Mouse (Mus musculus) Muller cell, postnatal 12 days (primary cell): Measurements from ENCODE around the gene Wnk4.

Experiments used
- DNase-seq: peaks from one replicate; pipeline ENCODE4 v3.0.0-alpha.2; 2015; ENCODE audit errors: inconsistent ontology term

Wnk4 gene

DNA sequence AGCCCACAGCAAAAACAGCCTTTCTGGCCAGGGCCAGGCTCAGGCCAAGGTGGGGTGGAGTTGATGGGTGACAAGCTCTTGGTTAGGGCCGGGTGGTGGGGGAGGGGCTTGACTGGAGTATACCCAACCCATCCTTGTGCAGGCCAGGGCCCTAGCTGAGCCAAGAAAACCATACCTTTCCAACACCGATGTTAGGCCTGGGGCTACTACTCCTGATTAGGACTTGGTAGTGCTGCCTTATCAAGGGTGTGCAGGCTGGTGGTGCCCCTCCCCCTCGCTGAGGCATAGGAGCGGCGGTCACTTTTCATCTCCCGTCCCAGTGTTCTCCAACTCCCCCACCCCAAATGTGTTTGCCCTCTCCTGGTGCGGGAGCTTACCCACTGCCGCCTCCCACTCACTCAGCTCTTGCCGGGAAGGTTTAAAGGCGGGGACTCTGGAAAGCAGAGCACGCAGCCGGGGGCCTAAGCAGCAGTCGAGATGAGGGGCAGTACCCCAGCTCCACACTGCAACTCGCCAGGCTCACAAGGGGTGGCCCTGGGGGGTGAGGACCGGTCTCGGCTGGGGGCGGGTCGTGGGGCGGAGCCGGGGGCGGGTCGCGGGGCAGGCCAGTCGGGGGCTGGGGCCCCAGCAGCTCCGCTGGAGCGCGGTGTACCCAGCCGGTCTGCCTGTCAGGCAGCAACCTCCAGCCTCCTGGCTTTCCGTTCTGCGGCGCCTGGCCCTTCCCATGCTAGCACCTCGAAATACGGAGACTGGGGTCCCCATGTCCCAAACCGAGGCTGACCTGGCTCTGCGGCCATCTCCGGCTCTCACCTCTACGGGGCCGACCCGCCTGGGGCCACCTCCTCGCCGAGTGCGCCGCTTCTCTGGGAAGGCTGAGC lies at the start of gene Wnk4:
Wnk4 (plus strand) TSS at position 620 of the 878 bp plus-strand sequence.
- DNase-seq: peak; percentile 72

DNA sequence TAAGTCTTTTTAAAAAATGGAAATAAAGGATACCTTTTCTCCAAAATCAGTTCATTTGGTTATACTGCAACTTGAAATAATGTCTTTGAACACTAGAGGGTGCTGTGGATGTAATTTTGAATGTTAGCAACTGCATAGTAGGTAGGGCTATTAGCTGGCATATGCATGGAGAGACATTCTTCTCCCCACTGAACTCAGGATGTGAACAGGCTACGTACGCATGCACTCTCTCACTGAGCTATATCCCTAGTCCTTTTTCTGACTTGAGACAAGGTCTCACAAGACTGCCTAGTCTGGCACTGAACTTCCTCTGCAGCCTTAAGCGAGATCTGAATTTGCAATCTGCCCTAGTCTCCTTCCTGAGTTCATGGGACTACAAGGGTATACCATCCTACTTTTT lies 48.4 kb upstream of the Wnk4 start:
- peak; percentile 58 for DNase-seq

DNA sequence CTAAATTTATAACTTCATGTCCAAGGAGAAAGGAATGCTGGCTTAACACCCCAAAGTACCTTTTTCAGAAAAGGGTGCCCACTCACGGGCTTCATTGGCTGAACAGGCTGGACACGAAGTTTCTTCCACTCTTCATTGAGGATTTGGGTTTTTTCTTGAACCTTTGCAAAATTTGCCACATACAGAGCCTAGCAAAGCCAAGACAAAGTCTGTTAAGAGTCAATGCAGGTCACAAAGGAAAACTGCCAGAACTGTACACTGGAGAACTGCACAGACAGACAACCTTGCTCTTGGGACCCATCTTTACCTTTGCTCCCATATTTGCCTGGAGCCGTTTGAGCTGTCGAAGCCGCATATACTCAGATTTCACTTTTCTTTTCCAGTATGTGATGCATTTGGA lies 43.4 kb upstream of the Wnk4 start:
- DNase-seq: no peak

DNA sequence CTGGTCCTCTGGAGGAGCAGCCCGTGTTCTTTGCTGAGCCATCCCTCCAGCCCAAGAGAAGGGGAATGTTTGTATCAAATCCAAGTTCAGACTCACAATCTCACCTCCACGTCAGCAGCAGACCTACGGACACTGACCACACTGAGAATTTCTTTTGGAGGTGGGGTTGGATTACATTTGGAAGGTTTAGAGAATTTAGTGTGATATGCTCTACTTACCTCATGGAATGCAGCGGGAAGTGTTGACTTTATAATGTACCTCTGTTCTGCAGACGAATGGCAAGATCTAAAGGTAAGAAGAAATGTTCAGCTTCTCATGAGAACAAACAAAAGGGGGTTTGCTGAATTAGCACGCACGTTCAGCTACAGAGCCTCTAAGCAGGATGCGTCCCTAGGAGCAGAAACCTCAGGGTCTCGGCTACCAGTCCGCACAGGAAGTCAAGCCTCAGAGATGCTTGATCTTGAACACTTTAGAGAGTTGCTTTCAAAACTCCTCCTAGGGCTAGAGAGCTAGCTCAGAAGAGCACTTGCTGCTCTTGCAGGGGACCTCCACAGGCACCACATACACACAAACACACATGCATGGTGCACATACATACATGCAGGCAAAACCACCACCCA lies 41.8 kb upstream of the Wnk4 start:
- DNase-seq: no peak

DNA sequence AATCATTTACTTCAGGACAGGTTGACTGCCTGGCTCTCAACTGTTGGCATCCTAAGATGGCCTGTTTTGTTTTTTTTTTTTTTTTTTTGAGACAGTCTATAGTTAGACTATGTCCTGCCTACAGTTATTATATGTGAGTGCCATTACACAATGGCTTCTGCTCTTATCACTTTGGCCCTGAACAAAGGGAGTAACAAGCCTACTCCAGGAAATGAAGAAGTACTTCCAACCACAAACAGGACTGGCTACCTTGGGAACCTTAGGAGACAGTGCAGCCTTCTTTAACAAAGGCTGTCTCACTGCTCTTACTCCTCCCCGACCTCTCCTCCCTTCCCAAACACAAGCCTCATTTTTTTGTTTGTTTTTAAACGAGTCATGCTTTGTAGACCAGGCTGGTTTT lies 39.5 kb upstream of the Wnk4 start:
- no peak for DNase-seq

GRCm38 (mm10) chr11:101221306-101221986 lies 38.9 kb upstream of the Wnk4 start:
- DNase-seq: no peak

- DNase-seq: no peak
Observed at GRCm38 (mm10) chr11:101224337-101224736, 36.0 kb upstream of the Wnk4 start.

DNA sequence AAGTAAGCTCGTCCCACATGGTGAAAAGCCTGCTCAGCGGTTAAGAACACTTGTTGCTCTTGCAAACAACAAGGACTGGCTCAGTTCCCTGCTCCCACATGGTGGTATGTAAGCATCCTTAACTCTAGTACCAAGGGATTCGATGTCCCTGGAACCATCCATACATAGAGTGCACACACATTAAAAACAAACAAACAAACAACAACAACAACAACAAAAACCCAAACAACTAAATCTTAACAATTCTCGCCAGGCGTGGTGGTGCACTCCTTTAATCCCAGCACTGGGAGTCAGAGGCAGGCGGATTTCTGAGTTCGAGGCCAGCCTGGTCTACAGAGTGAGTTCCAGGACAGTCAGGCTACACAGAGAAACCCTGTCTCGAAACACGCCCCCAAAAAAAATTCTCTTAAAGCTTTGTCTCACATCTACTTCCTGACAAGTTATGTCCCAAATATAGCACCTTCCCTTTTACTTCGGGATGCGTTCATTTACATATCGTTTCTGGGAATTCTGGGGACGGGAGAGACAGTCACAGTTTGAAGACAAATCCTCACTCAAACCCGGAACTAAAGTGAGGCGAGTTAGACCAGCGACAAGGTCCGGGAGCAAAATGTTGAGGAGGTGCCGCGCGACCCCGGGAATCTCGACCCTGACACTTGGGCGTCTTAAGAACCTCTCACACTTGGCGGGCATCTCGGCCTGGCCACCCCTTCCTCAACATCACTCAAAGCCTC lies 34.9 kb upstream of the Wnk4 start:
- no peak for DNase-seq

- peak; percentile 82 for DNase-seq
Observed at GRCm38 (mm10) chr11:101226065-101226701, 34.2 kb upstream of the Wnk4 start, which contains the start of gene Ezh1. TSS of gene Ezh1 (minus strand) at chr11:101226463.

DNA sequence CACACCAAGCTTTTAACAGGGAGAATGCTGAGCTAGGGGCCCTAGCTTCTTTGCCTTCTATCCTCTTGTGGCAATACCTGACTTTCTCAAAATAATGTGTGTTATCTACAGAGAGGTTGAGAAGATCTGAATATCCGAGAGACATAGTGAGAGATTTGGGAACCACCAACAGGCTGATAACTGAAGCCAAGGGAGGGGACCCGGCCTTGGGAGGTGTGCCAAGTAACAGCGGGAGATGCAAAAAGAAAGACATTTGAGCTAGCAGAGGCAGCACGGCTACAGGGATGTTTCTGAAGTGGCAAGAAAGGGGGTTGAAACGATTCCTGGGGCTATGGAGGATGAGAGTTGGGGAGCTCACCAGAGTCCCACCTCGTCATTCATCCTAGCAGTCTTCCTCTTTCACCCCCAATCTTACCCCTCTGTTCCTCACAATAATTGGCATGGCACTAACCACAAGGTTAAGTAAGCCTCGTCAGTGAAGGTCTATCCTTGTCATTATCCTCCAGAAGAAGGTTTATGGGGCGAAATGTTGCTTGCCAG lies 30.9 kb upstream of the Wnk4 start:
- peak; percentile 29 for DNase-seq

GRCm38 (mm10) chr11:101230061-101230511 lies 30.3 kb upstream of the Wnk4 start:
- no peak for DNase-seq

DNA sequence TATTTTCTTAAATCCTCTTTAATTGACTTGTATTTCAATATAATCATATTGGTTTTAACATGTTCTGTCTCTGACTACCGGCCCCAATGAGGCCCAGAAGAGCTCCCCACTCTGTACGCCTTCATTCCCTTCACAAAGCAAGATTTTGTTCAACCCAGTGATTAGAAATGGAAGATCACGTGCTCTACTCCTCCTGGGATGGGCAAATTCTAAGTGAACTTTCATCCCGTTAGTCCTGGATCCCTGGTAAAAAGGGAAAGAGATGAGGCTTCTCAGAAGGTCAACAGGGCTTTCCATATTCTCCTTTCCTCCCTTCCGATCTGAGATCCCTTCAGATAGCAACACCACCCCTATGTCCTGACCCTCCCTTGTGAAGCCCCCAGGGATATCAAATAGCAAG lies 29.8 kb upstream of the Wnk4 start:
- no peak for DNase-seq

- DNase-seq: peak; percentile 46
Observed at GRCm38 (mm10) chr11:101230991-101231871, 29.1 kb upstream of the Wnk4 start.

- no peak for DNase-seq
Observed at GRCm38 (mm10) chr11:101232010-101232839, 28.1 kb upstream of the Wnk4 start.

DNA sequence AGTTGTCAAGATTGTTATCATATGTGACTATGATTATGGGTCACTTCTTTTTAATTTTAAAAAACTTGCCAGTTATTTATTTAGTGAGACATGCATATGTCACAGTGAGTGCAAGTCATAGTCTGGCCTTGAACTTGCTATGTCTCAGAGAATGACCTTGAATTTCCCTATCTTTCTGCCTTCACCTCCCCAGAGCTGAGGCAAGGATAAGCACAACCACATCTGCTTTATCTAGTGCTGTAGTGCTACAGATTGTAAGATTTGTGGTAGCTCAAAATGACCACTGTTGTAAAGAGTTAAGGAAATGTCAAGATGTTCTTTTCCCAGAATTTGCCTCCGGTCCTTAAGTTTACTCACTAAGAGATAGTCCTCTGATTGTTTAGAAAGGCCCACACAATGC lies 27.1 kb upstream of the Wnk4 start:
- no peak for DNase-seq

- DNase-seq: no peak
Observed at GRCm38 (mm10) chr11:101234124-101234523, 26.2 kb upstream of the Wnk4 start.

DNA sequence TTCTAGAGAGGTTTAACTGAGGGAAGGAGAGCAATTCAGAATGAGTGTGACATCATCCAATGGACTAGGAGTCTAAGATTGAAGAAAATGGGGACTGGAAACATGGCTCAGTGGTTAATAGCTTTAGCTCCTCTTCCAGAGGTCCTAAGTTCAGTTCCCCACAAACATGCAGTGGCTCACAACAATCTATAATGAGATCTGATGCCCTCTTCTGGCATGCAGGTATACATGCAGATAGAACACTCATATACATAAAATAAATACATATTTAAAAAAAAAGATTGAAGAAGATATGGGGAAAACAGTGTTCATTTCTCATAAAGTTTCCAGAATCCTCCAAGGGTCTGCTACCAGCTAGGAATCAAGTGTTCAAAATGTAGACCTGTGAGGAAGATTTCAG lies 24.9 kb upstream of the Wnk4 start:
- DNase-seq: no peak

DNA sequence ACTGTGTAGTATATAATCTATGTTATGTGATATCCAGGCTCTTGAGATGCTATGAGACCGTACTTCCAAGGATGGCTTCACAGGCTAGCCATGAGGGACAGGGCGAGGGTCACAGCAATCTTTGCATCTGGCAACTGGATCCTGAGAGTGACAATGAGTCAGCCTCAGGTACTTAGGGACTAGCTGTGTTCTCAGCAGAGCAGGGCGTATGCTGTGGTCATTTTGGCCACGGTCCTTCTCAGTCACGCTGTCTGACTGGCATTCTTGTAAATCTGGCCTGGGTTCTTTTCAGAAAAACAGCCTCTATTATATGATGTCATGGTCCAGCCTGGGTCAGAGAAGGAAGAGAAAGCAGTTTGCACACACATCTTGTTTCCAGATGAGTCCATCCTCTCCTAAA lies 23.6 kb upstream of the Wnk4 start:
- no peak for DNase-seq

DNA sequence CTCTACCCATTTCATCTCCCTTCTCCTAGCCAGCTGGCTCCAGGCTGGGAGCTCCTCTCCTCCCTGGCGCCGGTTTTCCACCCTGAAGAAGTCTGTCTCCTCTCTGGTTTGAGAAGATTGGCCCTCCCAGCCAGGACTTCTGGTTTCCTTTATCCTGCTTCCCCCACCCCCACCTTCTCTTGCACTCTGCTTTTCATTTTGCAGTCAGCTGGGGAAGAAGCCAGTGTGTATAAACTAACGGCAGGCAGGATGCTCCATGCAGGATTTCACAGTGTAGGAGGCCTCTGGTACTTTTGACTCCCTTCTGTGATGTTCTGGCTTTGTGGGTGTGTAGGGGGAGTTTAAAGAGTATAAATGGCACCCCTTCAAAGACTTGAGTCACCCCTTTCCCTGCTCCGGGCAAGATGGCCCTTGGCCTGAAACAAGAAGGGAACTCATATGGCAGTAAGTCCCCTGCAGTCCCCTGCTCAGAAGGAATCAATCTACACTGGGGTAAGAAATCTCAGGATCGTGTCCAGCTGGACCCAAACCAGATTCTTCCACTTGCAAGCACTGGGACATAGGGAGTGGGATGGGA lies 22.2 kb upstream of the Wnk4 start:
- no peak for DNase-seq
